Mouse (Mus musculus) neural tube, embryonic 11.5 days (tissue): ENCODE data around the gene Npff. TPM values are rescaled to one million over a fixed set of nuclear protein-coding genes. Genes with fewer than 3 reads are reported as not detected.

ENCODE experiments used
- ATAC-seq: fragments of 200-750 bp; cut with Nextera tagmentation; 2 replicates; pipeline ENCODE4 v1.8.0; 2017; ENCODE audit warnings: moderate number of reproducible peaks, mild to moderate bottlenecking, moderate TSS enrichment, moderate library complexity; ENCODE audit not compliant: insufficient read depth, low FRiP score, low TSS enrichment
- DNase-seq: peaks from one replicate; pipeline ENCODE4 v3.0.0-alpha.2; 2015; ENCODE audit warnings: low spot score
- H3K27ac ChIP-seq: fragments of 300-500 bp; sonication (generic); 2 replicates; pipeline ENCODE4 v1.5.1; 2014; ENCODE audit warnings: low read depth, mild to moderate bottlenecking, low read length
- H3K27me3 ChIP-seq: fragments of 300-500 bp; sonication (generic); 2 replicates; pipeline ENCODE4 v1.6.1; 2014; ENCODE audit warnings: mild to moderate bottlenecking, low read length, mixed read lengths; ENCODE audit not compliant: control insufficient read depth, insufficient read depth
- H3K36me3 ChIP-seq: fragments of 300-500 bp; sonication (generic); 2 replicates; pipeline ENCODE4 v1.6.1; 2014; ENCODE audit warnings: mild to moderate bottlenecking, low read length, moderate library complexity, mixed read lengths; ENCODE audit not compliant: control insufficient read depth, insufficient read depth
- H3K4me1 ChIP-seq: fragments of 300-500 bp; sonication (generic); 2 replicates; pipeline ENCODE4 v1.6.1; 2014; ENCODE audit warnings: low read length, mixed read lengths; ENCODE audit not compliant: control insufficient read depth, insufficient read depth
- H3K4me2 ChIP-seq: fragments of 300-500 bp; sonication (generic); 2 replicates; pipeline ENCODE4 v1.6.1; 2014; ENCODE audit warnings: low read depth, mild to moderate bottlenecking, moderate library complexity
- H3K4me3 ChIP-seq: fragments of 300-500 bp; sonication (generic); 2 replicates; pipeline ENCODE4 v1.5.1; 2014; ENCODE audit warnings: low read depth, low read length
- H3K9ac ChIP-seq: fragments of 300-500 bp; sonication (generic); 2 replicates; pipeline ENCODE4 v1.6.1; 2014; ENCODE audit warnings: mild to moderate bottlenecking, low read length
- H3K9me3 ChIP-seq: fragments of 300-500 bp; sonication (generic); 2 replicates; pipeline ENCODE4 v1.6.1; 2016; ENCODE audit warnings: low read length; ENCODE audit not compliant: control insufficient read depth
- whole genome bisulfite sequencing: fragments of 180-500 bp; shearing (Covaris S2); extraction: QIAGEN DNeasy Blood & Tissue Kit; methylation state at CpG from one replicate; pipeline ENCODE4 v1.1.7; 2014; 5-methylcytosine and 5-hydroxymethylcytosine counted together
- polyA plus RNA-seq: library from polyadenylated mRNA; unstranded; fragments of >200 nt; fragmentation: Nextera tagmentation; extraction: Ambion mirVana; gene quantifications from 2 replicates; pipeline ENCODE4 v1.2.1, GENCODE M21; 2014

The Npff gene
- polyA plus RNA-seq, result 3.0 and 3.4 TPM in 2 replicates

- Histone ChIP-seq H3K36me3 (peaks cover 9% of the 10 kb centered on the region), H3K9me3 (no peaks in the 10 kb centered on the region), H3K4me1 (no peaks in the 10 kb centered on the region), H3K4me3 (no peak within 1 kb of the TSS), H3K4me2 (no peak within 1 kb of the TSS), H3K9ac (no peak within 1 kb of the TSS), H3K27me3 (no peaks in the 10 kb centered on the region), H3K27ac (no peak within 1 kb of the TSS)
- DNase-seq (peak; percentile 82), ATAC-seq (no peak)
- 7% methylated on average over 3 of the region's 3 CpGs for whole genome bisulfite sequencing
Measured at GRCm38 (mm10) chr15:102524892-102525485, at the start of gene Npff. Gene Npff, minus strand, starts transcription at chr15:102524942.

- WGBS, result 84% methylated on average over 3 of the region's 3 CpGs
- H3K36me3 ChIP-seq, result no peaks in the 10 kb centered on the region
- no peaks in the 10 kb centered on the region for H3K4me1 ChIP-seq
- DNase-seq, result no peak
- no peak for ATAC-seq
- no peak overlapping the region for H3K4me2 ChIP-seq
- no peaks in the 10 kb centered on the region for H3K27me3 ChIP-seq
- no peak overlapping the region for H3K9ac ChIP-seq
- no peak overlapping the region for H3K4me3 ChIP-seq
- H3K27ac ChIP-seq, result no peak overlapping the region
- no peaks in the 10 kb centered on the region for H3K9me3 ChIP-seq
Measured at GRCm38 (mm10) chr15:102572081-102572480, 47.3 kb upstream of the Npff start.

GRCm38 (mm10) chr15:102567849-102568248 lies 43.1 kb upstream of the Npff start:
- ATAC-seq, result no peak
- H3K9ac ChIP-seq, result no peak overlapping the region
- no peak overlapping the region for H3K27ac ChIP-seq
- DNase-seq, result no peak
- H3K27me3 ChIP-seq, result no peaks in the 10 kb centered on the region
- no peak overlapping the region for H3K4me3 ChIP-seq
- H3K36me3 ChIP-seq, result no peaks in the 10 kb centered on the region
- no peaks in the 10 kb centered on the region for H3K9me3 ChIP-seq
- H3K4me1 ChIP-seq, result no peaks in the 10 kb centered on the region
- WGBS, result 87% methylated on average over 2 of the region's 2 CpGs
- no peak overlapping the region for H3K4me2 ChIP-seq

GRCm38 (mm10) chr15:102563681-102564080 lies 38.9 kb upstream of the Npff start:
- Histone ChIP-seq H3K4me2 (no peak overlapping the region), H3K4me1 (no peaks in the 10 kb centered on the region), H3K9me3 (no peaks in the 10 kb centered on the region), H3K27ac (no peak overlapping the region), H3K36me3 (no peaks in the 10 kb centered on the region; the same call in 1 of the 2 replicates), H3K4me3 (no peak overlapping the region), H3K9ac (no peak overlapping the region), H3K27me3 (no peaks in the 10 kb centered on the region)
- no peak for ATAC-seq
- DNase-seq, result no peak
- 82% methylated on average over 5 of the region's 5 CpGs for WGBS

- ATAC-seq (no peak), DNase-seq (no peak)
- Histone ChIP-seq H3K27me3 (no peaks in the 10 kb centered on the region), H3K9ac (no peak overlapping the region), H3K27ac (no peak overlapping the region), H3K4me2 (no peak overlapping the region), H3K4me3 (no peak overlapping the region), H3K9me3 (no peaks in the 10 kb centered on the region), H3K36me3 (no peaks in the 10 kb centered on the region; the same call in 1 of the 2 replicates), H3K4me1 (no peaks in the 10 kb centered on the region)
- 83% methylated on average over 3 of the region's 3 CpGs for WGBS
Measured at GRCm38 (mm10) chr15:102563061-102563460, 38.3 kb upstream of the Npff start.

GRCm38 (mm10) chr15:102562491-102562890 lies 37.7 kb upstream of the Npff start:
- 96% methylated on average over 1 of the region's 1 CpGs for WGBS

GRCm38 (mm10) chr15:102557580-102557979 lies 32.8 kb upstream of the Npff start:
- H3K9ac ChIP-seq, result no peak overlapping the region
- no peak overlapping the region for H3K27ac ChIP-seq
- H3K4me3 ChIP-seq, result no peak overlapping the region

More at GRCm38 (mm10) chr15:102562491-102562890, 37.7 kb upstream of the Npff start:
- no peaks in the 10 kb centered on the region for H3K27me3 ChIP-seq
- H3K4me1 ChIP-seq, result no peaks in the 10 kb centered on the region
- H3K9ac ChIP-seq, result no peak overlapping the region
- DNase-seq, result no peak
- H3K36me3 ChIP-seq, result no peaks in the 10 kb centered on the region; the same call in 1 of the 2 replicates
- no peak for ATAC-seq
- H3K4me2 ChIP-seq, result no peak overlapping the region
- no peak overlapping the region for H3K27ac ChIP-seq
- H3K4me3 ChIP-seq, result no peak overlapping the region
- H3K9me3 ChIP-seq, result no peaks in the 10 kb centered on the region

GRCm38 (mm10) chr15:102555581-102555980 lies 30.8 kb upstream of the Npff start:
- no peak for ATAC-seq
- no peak overlapping the region for H3K4me2 ChIP-seq
- H3K9me3 ChIP-seq, result no peaks in the 10 kb centered on the region
- H3K4me1 ChIP-seq, result no peaks in the 10 kb centered on the region
- DNase-seq, result no peak
- no peaks in the 10 kb centered on the region for H3K27me3 ChIP-seq
- H3K4me3 ChIP-seq, result no peak overlapping the region
- H3K27ac ChIP-seq, result no peak overlapping the region
- WGBS, result 96% methylated on average over 1 of the region's 1 CpGs
- peaks cover 7% of the 10 kb centered on the region; the same call in 1 of the 2 replicates for H3K36me3 ChIP-seq
- H3K9ac ChIP-seq, result no peak overlapping the region

More at GRCm38 (mm10) chr15:102557580-102557979, 32.8 kb upstream of the Npff start:
- Histone ChIP-seq H3K27me3 (no peaks in the 10 kb centered on the region), H3K4me1 (no peaks in the 10 kb centered on the region), H3K9me3 (no peaks in the 10 kb centered on the region), H3K36me3 (peaks cover 7% of the 10 kb centered on the region; the same call in 1 of the 2 replicates), H3K4me2 (no peak overlapping the region)
- no peak for DNase-seq
- no peak for ATAC-seq

GRCm38 (mm10) chr15:102552599-102552998 lies 27.9 kb upstream of the Npff start:
- ATAC-seq, result no peak
- 95% methylated on average over 5 of the region's 5 CpGs for WGBS

More at GRCm38 (mm10) chr15:102552599-102552998, 27.9 kb upstream of the Npff start:
- H3K4me1 ChIP-seq, result no peaks in the 10 kb centered on the region
- H3K9me3 ChIP-seq, result no peaks in the 10 kb centered on the region
- no peak overlapping the region for H3K4me2 ChIP-seq
- DNase-seq, result no peak
- H3K27ac ChIP-seq, result no peak overlapping the region
- H3K27me3 ChIP-seq, result no peaks in the 10 kb centered on the region
- H3K36me3 ChIP-seq, result peaks cover 7% of the 10 kb centered on the region; the same call in 1 of the 2 replicates
- H3K4me3 ChIP-seq, result no peak overlapping the region
- H3K9ac ChIP-seq, result no peak overlapping the region
